In the genomic region with DNA sequence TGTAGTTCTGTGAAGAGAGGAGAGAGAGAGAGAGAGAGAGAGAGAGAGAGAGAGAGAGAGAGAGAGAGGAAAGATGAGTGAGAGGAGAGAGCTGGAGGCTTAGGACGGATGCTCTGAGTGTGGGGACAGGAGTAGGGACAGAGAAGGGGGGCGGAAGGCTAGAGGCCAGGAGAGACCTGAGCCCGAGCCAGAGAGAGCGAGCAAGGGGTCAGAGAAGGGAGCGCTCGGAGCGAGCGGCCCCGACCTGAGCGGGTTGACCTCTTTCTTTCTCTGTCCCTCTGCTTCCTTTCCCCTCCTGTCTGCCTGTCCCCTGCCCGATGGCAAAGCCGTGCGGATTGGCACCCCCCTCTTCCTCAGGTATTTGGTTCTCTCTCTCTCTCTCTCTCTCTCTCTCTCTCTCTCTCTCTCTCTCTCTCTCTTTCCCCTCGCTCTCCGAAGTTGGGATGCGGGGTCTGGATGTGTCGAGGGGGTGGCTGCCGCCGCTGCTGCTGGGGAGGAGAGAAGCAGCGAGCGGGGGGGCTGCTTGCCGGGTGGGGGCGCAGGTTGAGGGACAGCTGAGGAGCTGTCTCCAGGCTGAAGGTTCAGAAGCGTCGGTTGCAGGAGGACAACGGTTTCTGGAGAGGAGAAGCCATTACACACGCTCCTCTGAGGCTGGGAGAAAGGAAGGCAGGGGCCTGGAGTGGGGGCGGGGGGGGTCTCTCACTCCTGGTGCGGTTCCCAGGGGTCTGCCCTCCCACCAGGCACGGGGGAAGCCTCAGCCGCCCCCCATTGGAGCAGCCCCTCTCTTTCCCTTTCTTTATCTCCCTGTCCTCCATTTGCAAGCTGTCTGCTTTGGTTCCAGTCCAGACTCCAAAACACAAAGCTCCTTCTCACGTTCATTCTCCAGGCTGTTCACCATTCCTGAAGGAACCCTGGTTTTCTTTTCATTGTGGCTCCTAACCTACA, we compare ENCODE assay signal across 8 mouse cellular contexts. TPM values are rescaled to one million over a fixed set of nuclear protein-coding genes. Genes with fewer than 3 reads are reported as not detected.
DNase-seq lines count a peak whose midpoint lies in the region; ATAC-seq lines count a peak whose summit lies in the region.

No protein-coding gene starts in this region.

- WGBS in heart, embryonic 15.5 days: under 1% methylated on average over 32 of the region's 32 CpGs
- 0% methylated on average over 26 of the region's 32 CpGs for WGBS in midbrain, embryonic 10.5 days

- H3K4me1 ChIP-seq in erythroblast, embryonic 14.5 days (ENCODE audit: control insufficient read depth): no peaks in the 10 kb centered on the region
- peaks cover 23% of the 10 kb centered on the region for H3K4me1 ChIP-seq in heart, embryonic 15.5 days (replicated peaks)
- H3K4me1 ChIP-seq in midbrain, embryonic 10.5 days: peaks cover 46% of the 10 kb centered on the region

- no peak for ATAC-seq in erythroblast, adult 5-6 weeks (replicated peaks; ENCODE audit: low FRiP score, poor library complexity, severe bottlenecking)
- ATAC-seq in heart, embryonic 15.5 days (replicated peaks; ENCODE audit: insufficient number of reproducible peaks, insufficient read depth, low FRiP score, low read depth): peak; percentile 47

- peak overlapping the region; percentile 97 for H3K4me2 ChIP-seq in heart, embryonic 15.5 days

- peak overlapping the region; percentile 94 for H3K27ac ChIP-seq in heart, embryonic 15.5 days
- H3K27ac ChIP-seq in midbrain, embryonic 10.5 days (replicated peaks): peak overlapping the region; percentile 99

- H3K4me3 ChIP-seq in erythroblast, embryonic 14.5 days (replicated peaks): peak overlapping the region; percentile 29
- peak overlapping the region; percentile 82 for H3K4me3 ChIP-seq in heart, embryonic 15.5 days
- H3K4me3 ChIP-seq in midbrain, embryonic 10.5 days: peak overlapping the region; percentile 77

- no peaks in the 10 kb centered on the region for H3K9me3 ChIP-seq in erythroblast, embryonic 14.5 days (ENCODE audit: control insufficient read depth, low read length)
- no peaks in the 10 kb centered on the region for H3K9me3 ChIP-seq in heart, embryonic 15.5 days (replicated peaks)
- no peaks in the 10 kb centered on the region for H3K9me3 ChIP-seq in midbrain, embryonic 10.5 days (replicated peaks)

- peaks cover 59% of the 10 kb centered on the region for H3K27me3 ChIP-seq in erythroblast, embryonic 14.5 days (ENCODE audit: control insufficient read depth)
- H3K27me3 ChIP-seq in heart, embryonic 15.5 days: no peaks in the 10 kb centered on the region
- H3K27me3 ChIP-seq in midbrain, embryonic 10.5 days (ENCODE audit: low read depth, poor library complexity, severe bottlenecking): no peaks in the 10 kb centered on the region

- peak overlapping the region; percentile 81 for H3K9ac ChIP-seq in heart, embryonic 15.5 days

- DNase-seq in Muller cell, postnatal 12 days (ENCODE audit: inconsistent ontology term): peak; percentile 79
- DNase-seq in embryo, embryonic 10.5 days (ENCODE audit: low spot score): peak; percentile 72
- DNase-seq in layer of hippocampus, adult 9-11 months: peak; percentile 33
- DNase-seq in midbrain, embryonic 10.5 days (ENCODE audit: low spot score): peak; percentile 71
- DNase-seq in telencephalon, adult 2 months (ENCODE audit: low read depth, low spot score): peak; percentile 28

- no peaks in the 10 kb centered on the region for H3K36me3 ChIP-seq in erythroblast, embryonic 14.5 days (ENCODE audit: control insufficient read depth)
- no peaks in the 10 kb centered on the region for H3K36me3 ChIP-seq in heart, embryonic 15.5 days
- H3K36me3 ChIP-seq in midbrain, embryonic 10.5 days: peaks cover 25% of the 10 kb centered on the region

RNA-seq across cellular contexts. Expression of a gene that starts 4.0 kb away (rescaled TPM):
- polyA plus RNA-seq in erythroblast, embryonic 14.5 days (2012): not detected in 2 replicates
- 0.84 and 0.96 TPM in 2 replicates for total RNA-seq in erythroblast, adult 5-6 weeks (2015; ENCODE audit: low replicate concordance)
- total RNA-seq in erythroblast, adult 5-6 weeks (2017; ENCODE audit: low replicate concordance): not detected in 2 replicates
- 1.8 and 2.0 TPM in 2 replicates for polyA plus RNA-seq in heart, embryonic 15.5 days (2015; fragmentation: Nextera tagmentation; extraction: Ambion mirVana)
- polyA plus RNA-seq in midbrain, embryonic 10.5 days (2016; fragmentation: Nextera tagmentation; extraction: Ambion mirVana): 13.9 and 15.7 TPM in 2 replicates

Comparison
In these comparisons a context has a peak if more than half of its experiments do, and no peak if none do; other contexts are left out.
1. H3K4me3 ChIP-seq: peak in every context shown above with its lines; median percentile 82 in heart, embryonic 15.5 days; 77 in midbrain, embryonic 10.5 days; 29 in erythroblast, embryonic 14.5 days.
2. DNase-seq: peak in every context shown above with its lines; median percentile 79 in Muller cell, postnatal 12 days; 72 in embryo, embryonic 10.5 days; 71 in midbrain, embryonic 10.5 days; 33 in layer of hippocampus, adult 9-11 months; 28 in telencephalon, adult 2 months.